Mouse (Mus musculus) right cerebral cortex, postnatal 36 days (tissue): ENCODE results near the gene Opa1.
A peak's percentile ranks its signal among the peaks of the same experiment; 100 is the strongest.

ENCODE experiments used
- DNase-seq, 2 experiments: peaks; one replicate each; pipeline ENCODE4 v3.0.0; 2022; ENCODE audit warnings: low spot score in 2 of 2, mixed read lengths in 1 of 2

The Opa1 gene

DNA sequence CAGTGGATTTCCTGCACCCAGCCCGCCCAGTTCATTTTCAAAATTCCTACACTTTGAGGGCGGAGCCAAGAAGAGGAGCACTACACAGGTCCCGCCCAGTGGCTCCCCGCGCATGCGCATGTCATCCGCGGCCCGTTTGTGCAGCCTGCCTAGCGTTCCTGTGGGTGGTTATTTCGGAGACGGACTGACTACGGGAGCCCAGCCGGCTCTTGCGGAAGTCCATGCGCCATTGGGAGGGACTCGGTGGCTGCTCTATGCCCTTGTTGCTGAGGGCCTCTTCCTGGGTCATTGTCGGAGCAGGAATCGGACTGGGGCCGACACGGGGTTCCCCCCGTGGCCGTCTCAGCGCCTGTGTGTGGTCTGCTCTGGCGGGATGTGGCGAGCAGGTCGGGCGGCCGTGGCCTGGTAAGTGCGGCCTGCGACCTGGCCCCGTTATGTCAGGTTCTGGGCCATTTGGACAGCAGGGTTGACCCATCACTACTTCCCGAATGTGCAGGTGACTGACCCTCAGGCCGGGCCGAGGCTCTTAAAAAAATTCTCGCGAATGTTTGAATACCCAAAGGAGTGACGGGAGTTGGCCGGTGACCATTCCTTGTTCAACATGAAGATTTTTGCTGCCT lies at the start of gene Opa1:
Gene Opa1 (plus strand): TSS at position 168 of the 620 bp plus-strand sequence.
- DNase-seq = peak; percentile 90 to 94

DNA sequence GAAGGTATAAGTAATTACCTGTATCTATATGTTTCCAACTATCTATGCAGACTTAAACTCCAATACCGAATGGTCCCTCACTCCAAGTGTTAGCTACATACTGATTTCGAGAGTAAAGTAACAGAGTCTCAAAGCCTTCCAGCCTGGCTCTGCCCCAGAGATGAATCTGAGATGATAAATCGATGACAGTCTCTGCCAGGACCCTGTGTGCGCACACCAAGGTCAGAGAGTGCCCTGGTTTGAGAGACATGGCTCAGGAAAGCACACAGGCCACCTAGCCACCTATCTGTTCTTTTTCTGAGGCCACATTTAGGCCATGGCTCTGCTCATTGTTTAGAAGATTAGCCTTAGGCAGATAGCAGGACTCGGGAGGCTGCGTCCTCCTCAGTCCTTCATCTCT lies 45.5 kb upstream of the Opa1 start:
- DNase-seq = no peak

DNA sequence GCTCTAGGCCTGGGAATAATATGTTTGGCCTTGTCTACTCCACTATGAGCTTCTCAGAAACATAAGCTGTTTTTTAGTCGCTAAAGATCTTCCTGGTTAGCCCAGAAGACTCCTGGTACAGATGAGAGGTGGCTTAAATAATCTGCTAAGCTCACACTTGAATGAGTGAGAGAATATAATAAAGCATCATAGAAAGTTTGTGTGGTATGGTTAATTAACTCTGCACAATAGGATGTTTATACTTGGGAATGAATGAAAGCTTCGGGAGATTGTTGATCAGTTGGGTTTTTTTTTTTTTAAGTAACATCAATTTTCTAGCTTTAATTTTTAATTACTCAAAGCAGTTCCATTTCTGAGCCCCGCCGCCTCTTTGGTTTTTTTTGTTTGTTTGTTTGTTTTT lies 43.3 kb upstream of the Opa1 start:
- DNase-seq = no peak

DNA sequence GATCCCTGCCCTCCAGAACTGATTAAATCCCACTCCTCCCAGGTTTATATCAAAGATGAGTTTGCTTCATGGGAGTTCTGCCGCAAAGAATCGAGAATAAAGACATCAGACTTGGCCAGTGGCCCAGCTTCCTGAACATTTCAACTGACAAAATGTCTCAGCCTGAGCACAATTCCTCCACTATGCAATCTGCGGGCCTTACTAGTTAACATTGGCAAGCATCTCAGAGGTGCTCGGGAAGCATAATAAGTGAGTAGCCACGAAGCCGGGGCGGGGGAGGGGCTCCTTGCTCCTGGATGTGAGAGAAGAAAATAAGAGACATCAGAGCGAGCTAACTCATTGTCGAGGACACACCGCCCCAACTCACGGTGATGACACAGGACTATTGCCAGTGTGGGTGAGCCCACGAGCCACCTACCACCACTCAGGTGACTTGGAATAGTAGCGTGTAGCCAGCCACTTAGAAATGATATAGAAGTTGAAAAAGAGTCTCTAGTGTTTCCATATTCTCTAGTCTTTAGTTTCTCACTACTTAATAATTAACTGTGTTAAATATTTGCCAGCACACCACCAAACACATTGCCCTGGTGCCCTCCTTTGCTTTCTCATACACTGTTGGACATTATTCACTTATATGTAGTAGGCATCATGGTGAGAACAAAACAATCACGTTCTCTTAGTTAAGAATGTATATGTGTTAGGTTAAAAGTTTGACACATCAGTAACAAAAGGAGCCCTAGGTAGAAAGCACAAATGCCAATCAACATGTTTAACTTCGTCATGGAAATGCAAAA lies 42.5 kb upstream of the Opa1 start:
- peak; percentile 21 to 41 for DNase-seq

DNA sequence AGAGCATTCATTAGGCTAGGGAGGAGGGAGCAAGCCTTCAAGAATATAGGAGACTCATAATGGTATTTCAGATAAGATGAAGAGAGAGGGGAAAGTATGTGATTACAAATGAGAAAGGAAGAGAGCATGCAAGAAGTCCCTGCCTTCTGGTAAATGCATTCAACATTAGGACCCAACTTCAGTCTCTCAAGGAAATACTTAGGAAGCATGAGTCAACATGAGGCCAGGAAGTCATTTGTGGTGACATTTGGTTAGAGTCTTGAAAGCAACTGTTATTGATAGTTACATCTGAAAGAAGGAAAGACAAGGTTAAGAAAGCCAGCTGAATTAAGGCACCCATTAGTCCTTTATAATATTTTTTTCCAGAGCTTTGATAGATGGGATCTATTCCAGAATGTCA lies 39.2 kb upstream of the Opa1 start:
- DNase-seq = no peak

DNA sequence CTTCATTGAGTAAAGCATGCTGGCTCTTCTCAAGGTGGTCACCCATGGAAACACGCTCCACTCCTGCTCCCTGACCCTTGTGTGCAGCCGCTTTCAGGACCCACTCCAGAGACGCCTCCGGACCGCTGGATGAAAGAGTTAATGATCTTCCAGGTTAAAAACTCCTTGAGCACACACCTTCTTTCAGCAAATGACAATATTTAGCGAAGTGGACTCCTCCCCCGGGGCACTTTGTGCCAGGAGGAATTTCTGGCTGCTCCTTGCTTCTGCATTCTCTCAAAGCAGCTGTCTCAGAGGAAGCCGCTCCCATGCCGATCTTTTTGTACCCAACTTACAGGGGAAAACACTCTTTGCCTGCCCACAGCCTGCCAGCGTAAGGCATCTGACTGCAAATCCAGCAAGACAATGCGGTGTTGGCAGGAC lies 37.9 kb upstream of the Opa1 start:
- DNase-seq = peak; percentile 7 to 19

DNA sequence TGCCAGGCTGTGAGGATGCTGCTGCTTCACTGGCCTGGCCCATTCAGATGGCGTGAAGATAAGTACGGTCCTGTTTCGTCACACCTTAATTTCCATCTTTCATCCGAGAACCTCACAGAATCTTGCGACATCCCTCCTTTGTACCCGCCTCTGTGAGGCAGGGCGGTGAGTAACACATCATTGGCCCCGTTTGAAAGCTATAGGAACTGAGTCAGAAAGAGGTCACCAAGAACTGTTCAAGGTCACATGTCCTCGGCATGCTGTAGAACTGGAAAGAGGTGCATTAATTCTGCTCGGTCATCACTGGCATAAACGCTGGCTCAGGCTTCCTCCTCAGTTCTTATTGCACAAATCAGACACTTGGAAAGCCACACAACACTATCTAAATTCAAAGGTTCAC lies 34.3 kb upstream of the Opa1 start, which contains the start of gene Atp13a4:
Gene Atp13a4 (minus strand): TSS at position 36 of the 400 bp plus-strand sequence.
- DNase-seq = no peak

DNA sequence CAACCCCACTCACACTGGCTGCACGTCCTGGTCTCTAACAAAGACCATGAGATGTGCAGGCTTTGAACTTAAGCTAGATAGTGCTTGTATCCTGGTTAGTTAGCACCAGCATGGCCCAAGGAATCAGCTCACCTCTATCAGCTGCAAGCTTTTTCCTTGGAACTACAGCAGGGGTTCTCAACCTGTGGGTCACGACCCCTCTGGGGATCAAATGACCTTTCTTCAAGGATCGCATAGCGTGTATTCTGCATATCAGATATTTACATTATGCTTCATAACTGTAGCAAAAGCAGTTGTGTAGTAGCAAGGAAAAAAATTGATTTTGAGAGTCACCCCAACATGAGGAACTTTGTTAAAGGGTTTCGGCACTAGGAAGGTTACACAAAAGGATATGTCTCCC lies 19.5 kb upstream of the Opa1 start:
- DNase-seq = no peak

DNA sequence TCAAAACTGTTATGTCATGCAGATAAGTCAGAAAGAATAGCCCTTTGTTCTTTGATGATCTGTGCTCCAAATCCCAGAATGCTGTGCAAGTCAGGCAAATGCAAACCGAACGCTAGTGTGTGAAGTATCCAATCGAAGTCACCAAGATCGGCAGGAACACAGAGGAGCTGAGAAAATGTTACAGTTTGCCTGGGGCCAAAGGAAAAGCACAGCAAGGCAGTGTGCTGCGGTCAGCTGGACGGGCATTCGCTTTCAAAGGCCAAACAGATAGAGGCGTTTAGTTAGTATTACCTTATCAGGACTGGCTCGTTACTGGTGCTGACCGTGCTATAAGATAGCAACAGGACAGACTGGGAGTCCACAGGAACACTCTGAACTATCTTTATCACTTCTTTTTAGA lies 18.7 kb upstream of the Opa1 start:
- DNase-seq = no peak

DNA sequence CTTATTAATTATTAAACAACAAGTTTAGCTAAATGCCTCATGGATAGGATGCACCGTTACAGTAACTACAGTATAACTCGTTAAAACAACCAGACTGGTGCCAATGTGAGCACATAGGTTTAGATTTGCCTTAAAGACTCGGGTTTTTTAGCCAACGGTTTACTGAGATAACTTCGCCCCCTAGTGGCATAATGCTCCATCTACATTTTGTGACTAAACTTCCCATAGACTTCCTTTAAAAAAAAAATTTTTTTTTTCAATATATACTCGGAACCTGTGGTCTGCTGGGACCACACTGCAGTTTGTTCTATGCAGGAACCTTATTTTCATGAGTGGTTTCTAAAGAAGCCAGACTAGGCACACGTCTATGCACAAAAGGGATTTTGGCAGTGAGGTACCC lies 18.3 kb upstream of the Opa1 start:
- DNase-seq = no peak

DNA sequence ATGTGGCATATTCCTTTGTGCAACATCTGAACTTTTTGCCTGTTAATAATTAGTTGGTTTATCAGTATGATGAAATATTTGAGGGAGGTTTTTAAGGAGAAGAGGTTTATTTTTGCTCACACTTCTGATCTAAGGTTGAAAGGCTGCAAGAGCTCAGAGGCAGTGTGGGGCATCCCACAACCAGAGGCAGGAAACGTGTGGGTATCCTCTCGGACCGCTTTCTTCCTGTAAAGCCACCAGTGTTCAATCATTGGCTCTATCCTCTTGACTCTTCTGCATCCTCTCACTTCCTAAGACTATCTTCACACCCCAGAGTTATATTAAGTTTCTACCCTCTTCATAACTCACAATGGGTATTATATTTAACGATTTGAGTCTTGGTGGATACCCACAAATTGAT lies 5.1 kb upstream of the Opa1 start:
- no peak for DNase-seq

DNA sequence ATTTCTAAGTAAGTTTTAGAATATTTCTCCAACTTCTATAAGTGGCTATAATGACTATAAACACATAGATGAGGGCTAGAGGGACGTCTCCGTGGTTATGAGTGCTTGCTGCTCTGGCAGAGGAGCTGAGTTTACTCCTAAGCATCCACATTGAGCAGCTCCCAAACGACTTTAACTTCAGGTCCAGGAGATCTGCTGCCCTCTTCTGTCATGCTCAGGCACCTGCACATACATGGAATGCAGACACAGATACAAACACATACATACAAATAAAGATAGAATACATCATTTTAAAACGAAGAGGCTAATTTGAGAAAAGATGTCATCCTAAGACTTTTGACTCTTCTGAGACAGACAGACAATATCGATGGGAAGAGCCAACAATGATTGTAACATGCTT lies 3.5 kb upstream of the Opa1 start:
- DNase-seq = no peak

DNA sequence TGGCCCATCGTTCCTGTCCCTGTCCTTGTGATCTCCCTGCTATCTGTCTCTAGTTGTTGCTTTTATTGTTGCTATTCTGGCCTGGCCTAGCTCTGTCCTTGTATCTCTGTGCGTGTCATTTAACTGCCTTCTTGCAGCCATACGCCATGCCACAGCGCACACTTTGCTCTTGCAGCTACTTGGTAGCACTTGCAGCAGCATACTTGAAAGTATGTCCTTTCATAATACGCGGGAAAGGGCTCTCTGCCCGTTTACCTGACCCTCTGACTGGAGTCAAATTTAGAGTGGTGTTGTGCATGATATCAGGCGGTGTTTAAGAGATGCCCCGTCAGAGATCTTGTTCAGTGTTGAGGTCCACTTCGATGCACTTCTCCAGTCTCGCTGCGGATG lies 648 bp downstream of the Opa1 start:
- no peak for DNase-seq

DNA sequence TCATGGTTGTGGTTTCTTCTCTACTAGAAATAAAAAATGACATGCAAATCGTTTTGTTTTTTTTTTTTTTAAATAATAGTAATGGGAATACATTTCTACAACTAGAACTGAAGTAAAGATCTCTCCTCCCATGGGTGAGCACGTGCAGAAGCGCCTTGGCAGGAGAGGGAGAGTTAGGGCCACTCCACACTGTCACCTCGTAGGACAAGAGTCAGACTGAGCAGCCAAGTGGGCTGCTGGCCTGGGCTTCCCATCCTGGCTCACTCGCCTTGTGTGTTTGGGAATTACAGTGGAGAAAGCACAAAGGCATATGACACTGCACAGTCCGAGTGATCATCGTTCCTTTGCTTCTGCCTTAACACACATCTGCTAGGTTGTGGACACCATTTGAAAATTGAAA lies 13.0 kb downstream of the Opa1 start:
- DNase-seq = no peak

DNA sequence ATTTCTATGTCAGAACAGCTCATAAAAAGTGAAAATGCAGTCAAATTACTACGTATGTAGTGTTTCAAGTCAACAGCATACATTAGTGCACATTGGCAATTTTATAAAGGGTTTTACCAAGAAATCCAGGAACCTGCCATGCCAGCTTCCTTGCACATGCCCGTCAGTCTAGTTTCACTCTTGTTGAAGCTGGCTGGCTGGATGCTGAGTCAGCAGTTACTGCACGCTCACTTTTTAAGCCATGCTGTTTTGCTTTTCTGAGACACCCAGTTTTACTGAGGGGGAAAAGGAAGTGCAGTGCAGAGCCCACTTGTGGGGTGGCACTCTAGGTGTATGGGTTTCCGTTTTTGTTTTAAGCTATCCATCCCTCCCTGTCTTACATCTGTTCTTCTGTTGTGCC lies 18.0 kb downstream of the Opa1 start:
- DNase-seq = no peak

DNA sequence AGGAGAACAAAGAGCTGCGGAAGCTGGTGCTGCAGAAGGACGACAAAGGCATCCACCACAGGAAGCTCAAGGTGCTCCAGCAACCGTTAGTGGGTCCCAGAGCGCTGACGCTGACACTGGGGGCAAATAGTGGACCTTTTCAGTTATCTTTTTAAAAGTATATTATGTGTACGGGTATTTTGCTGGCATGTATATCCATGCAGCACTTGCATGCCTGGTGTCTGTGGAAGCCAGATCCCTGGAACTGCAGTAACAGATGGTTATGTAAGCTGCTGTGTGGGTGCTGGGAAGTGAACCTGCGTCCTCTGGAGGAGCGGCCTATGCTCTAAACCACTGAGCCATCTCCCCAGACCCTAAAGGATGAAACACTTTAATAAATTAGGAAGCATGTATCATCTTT lies 26.4 kb downstream of the Opa1 start:
- DNase-seq = peak; percentile 9 to 55

DNA sequence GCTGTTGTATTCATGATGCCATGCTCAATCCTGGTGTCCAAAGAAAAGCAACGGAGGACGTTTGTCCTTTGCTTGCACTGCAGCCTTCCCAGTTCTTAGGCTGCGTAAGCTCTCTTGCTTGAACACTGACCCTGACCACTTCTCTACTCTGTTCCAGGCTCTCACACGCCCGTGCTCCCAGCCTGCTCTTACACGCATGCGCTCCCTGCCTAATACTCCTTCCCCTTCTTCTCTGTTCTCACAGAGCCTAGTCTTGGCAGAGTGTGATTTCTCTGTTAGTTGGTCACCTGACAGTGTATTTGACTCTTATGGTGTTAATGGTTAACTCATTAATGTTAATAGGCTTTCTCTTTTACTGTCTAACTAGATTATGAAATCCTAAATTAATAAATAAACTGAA lies 28.0 kb downstream of the Opa1 start:
- DNase-seq = no peak

DNA sequence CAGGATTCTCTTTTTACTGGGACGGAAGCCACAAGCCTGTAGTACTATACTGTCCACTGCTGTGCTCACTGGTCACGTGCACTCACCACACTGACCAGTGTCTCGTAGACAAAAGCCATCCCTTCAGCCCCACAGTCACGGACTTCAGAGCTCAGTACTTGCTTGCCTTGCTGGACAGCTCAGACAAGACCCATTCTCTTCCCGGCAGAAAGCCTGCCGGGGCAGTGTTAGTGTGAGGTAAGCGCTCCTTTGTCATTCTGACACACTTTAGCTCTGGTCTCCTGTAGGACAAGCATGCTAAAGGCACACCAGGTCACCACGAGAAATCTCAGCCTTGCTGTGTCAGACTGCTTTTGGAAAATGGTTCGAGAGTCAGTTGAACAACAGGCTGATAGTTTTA lies 35.6 kb downstream of the Opa1 start:
- no peak for DNase-seq

DNA sequence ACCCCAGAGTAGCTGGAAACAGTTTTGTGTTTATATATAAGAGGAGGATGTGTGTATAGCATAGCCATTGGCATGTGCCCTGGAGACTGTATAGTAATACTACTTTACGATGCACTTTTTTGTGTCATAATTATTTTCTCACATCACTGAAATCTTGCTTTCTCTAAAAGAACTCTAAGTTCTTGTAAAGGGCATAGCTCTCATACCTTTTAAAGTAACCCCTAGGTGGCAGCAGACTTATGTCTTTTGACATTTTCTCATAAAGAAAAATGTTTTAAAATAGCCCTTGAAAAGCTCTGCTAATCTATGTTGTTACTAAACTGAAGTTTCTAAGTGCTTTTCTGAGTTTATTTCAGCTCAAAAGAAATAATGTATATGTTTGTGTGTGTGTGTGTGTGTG lies 49.9 kb downstream of the Opa1 start:
- DNase-seq = no peak

DNA sequence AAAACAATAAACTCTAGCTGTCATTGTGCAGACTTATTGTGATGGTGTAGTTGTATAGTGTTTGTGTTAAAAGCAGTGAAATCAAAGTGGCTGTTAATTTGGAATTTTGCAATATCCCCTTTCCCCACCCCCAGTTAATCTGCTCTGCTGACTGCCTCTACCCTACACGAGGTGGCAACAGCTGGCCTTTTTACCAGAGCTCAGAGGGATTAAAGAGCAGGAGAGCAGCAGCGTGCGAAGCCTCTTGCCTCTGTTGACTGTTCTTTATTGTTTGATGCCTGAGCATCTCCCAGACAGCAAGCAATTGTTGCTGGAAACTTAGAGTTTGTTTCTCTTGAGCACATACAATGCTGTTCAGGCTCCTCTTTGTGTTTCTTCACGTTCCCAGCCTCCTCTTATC lies 56.6 kb downstream of the Opa1 start:
- no peak for DNase-seq

DNA sequence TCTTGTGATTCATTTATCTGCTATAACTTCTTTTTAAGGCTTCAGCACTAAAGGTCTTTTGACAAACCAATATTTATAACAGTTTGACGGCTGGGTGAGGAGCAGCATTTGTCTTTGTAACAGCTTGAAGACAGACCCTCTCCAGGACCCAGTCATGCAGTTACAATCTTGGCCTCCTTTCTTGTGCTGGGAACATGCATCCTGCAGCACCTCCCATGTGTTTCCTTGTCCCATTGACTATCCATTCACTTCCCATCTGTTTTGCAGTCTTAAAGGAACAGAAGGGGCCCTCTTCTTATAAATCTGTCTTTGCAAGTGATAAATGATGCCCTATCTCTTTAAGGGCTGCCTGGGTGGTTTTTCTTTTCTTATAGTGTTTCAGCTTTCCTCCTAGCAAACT lies 63.2 kb downstream of the Opa1 start:
- no peak for DNase-seq

DNA sequence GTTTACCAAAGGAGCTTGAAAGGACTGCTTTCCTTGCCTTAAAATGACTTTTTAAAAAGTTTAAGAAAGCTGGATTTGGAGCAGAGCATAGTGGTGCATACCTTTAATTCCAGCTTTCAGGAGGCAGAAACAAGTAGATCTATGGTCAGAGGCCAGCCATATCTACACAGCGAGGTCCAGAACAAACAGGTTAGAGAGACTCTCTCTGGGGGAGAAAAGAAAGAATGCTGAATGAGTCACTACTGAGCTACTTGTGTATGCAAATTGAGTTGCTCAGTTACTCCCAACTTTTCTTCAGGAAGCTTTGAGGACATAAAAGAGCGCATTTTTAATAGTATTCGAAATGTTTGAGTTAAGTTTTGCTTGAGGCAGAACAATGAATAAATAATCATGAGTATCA lies 65.7 kb downstream of the Opa1 start:
- no peak for DNase-seq

DNA sequence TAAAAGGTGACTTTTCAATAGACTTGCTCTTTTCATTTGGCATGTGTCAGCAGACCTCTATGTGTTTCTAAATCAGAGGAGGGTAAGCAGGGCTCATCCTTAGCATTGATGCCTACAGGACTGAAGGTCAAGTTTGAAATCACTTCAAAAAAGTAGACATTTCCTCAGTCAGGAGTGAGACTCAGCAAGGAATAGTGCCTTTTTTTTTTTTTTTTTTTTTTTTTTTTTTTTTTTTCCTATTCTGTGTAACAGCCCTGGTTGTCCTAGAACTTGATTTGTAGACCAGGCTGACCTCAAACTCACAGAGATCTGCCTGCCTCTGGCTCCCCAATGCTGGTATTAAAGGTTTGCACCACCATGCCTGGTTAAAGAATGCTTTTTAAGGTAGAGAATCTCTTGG lies 67.1 kb downstream of the Opa1 start:
- no peak for DNase-seq
